23 mouse cellular contexts compared by ENCODE assay signal in genomic region chr10:61499505-61500466, GRCm38 (mm10). TPM values are rescaled to one million over a fixed set of nuclear protein-coding genes. Genes with fewer than 3 reads are reported as not detected.
DNase-seq lines count a peak whose midpoint lies in the region; ATAC-seq and TF ChIP-seq lines count a peak whose summit lies in the region.
"Had no signal": no experiment of that assay in that cellular context is flagged by ENCODE, and none has a peak within 500 bp of the region (broad histone marks: within the 10 kb centered on the region; RNA-seq: fewer than 3 reads in every experiment).

No protein-coding gene starts in this region.

- H3K9ac ChIP-seq in midbrain, postnatal 0 days (replicated peaks; ENCODE audit: low read length, poor library complexity, severe bottlenecking) = no peak overlapping the region
- no peak overlapping the region for H3K9ac ChIP-seq in midbrain, embryonic 16.5 days (ENCODE audit: low read depth, low read length)
- H3K9ac ChIP-seq: embryonic facial prominence, embryonic 12.5 days; forebrain, embryonic 13.5 days; hindbrain, embryonic 13.5 days; intestine, embryonic 15.5 days; limb, embryonic 13.5 days; liver, embryonic 13.5 days; lung, embryonic 14.5 days; midbrain, embryonic 15.5 days had no signal

- H3K9me3 ChIP-seq in midbrain, postnatal 0 days (ENCODE audit: low read length) = no peaks in the 10 kb centered on the region
- no peaks in the 10 kb centered on the region for H3K9me3 ChIP-seq in midbrain, embryonic 16.5 days (replicated peaks; ENCODE audit: control insufficient read depth, low read length, poor library complexity, severe bottlenecking)
- no peaks in the 10 kb centered on the region for H3K9me3 ChIP-seq in heart, embryonic 10.5 days
- H3K9me3 ChIP-seq: embryonic facial prominence, embryonic 12.5 days; forebrain, embryonic 13.5 days; hindbrain, embryonic 13.5 days; intestine, embryonic 15.5 days; limb, embryonic 13.5 days; liver, embryonic 13.5 days; midbrain, embryonic 15.5 days had no signal

- no peak overlapping the region for H3K27ac ChIP-seq in midbrain, postnatal 0 days (ENCODE audit: low read depth, low read length)
- H3K27ac ChIP-seq in midbrain, embryonic 16.5 days (ENCODE audit: low read length) = no peak overlapping the region
- H3K27ac ChIP-seq in heart, embryonic 10.5 days = no peak overlapping the region
- H3K27ac ChIP-seq: embryonic facial prominence, embryonic 12.5 days; forebrain, embryonic 13.5 days; hindbrain, embryonic 13.5 days; intestine, embryonic 15.5 days; limb, embryonic 13.5 days; liver, embryonic 13.5 days; midbrain, embryonic 15.5 days had no signal

- H3K36me3 ChIP-seq in midbrain, postnatal 0 days (ENCODE audit: insufficient read depth, low read length) = no peaks in the 10 kb centered on the region
- H3K36me3 ChIP-seq in midbrain, embryonic 16.5 days (ENCODE audit: control insufficient read depth, insufficient read depth, low read length) = no peaks in the 10 kb centered on the region
- 0 out of 2 replicates have a peak, but pooled peaks cover 2% of the 10 kb centered on the region for H3K36me3 ChIP-seq in heart, embryonic 10.5 days
- H3K36me3 ChIP-seq: embryonic facial prominence, embryonic 12.5 days; hindbrain, embryonic 13.5 days; intestine, embryonic 15.5 days; limb, embryonic 13.5 days; liver, embryonic 13.5 days; midbrain, embryonic 15.5 days had no signal

- H3K4me1 ChIP-seq in midbrain, postnatal 0 days (ENCODE audit: insufficient read depth, low read length) = no peaks in the 10 kb centered on the region
- H3K4me1 ChIP-seq in midbrain, embryonic 16.5 days (ENCODE audit: control insufficient read depth, insufficient read depth, low read length) = peaks cover 4% of the 10 kb centered on the region; the same call in 1 of the 2 replicates
- H3K4me1 ChIP-seq in heart, embryonic 10.5 days = peaks cover 22% of the 10 kb centered on the region

- no peak for TF ChIP-seq CTCF in midbrain, postnatal 0 days (IDR thresholded peaks at IDR 0.05)

- no peak overlapping the region for H3K4me3 ChIP-seq in midbrain, postnatal 0 days (ENCODE audit: low read depth, low read length)
- no peak overlapping the region for H3K4me3 ChIP-seq in midbrain, embryonic 16.5 days (ENCODE audit: low read depth, low read length)
- no peak overlapping the region for H3K4me3 ChIP-seq in heart, embryonic 10.5 days
- H3K4me3 ChIP-seq: embryonic facial prominence, embryonic 12.5 days; erythroblast, embryonic 14.5 days; forebrain, embryonic 13.5 days; hindbrain, embryonic 13.5 days; intestine, embryonic 15.5 days; limb, embryonic 13.5 days; liver, embryonic 13.5 days; midbrain, embryonic 15.5 days had no signal

- no peak for ATAC-seq in midbrain, postnatal 0 days (ENCODE audit: low FRiP score)
- ATAC-seq in midbrain, embryonic 16.5 days = no peak
- ATAC-seq: forebrain, embryonic 13.5 days; intestine, embryonic 15.5 days; midbrain, embryonic 15.5 days; Patski had no signal

- no peaks in the 10 kb centered on the region for H3K27me3 ChIP-seq in midbrain, postnatal 0 days (ENCODE audit: insufficient read depth, low read length)
- H3K27me3 ChIP-seq in midbrain, embryonic 16.5 days (ENCODE audit: control insufficient read depth, insufficient read depth, low read depth, low read length) = no peaks in the 10 kb centered on the region; the same call in 1 of the 2 replicates
- H3K27me3 ChIP-seq in heart, embryonic 10.5 days (ENCODE audit: insufficient read depth, poor library complexity, severe bottlenecking) = no peaks in the 10 kb centered on the region
- H3K27me3 ChIP-seq: embryonic facial prominence, embryonic 12.5 days; forebrain, embryonic 13.5 days; hindbrain, embryonic 13.5 days; intestine, embryonic 15.5 days; limb, embryonic 13.5 days; liver, embryonic 13.5 days; midbrain, embryonic 15.5 days; Patski had no signal

- DNase-seq in adrenal gland, adult 2 months = peak; percentile 48
- DNase-seq in adrenal gland, adult 18-20 months (ENCODE audit: low spot score in 2 of 2) = no peak
- peak; percentile 36 for DNase-seq in gastrocnemius, adult 18-20 months (ENCODE audit: low spot score)
- DNase-seq in gastrocnemius, postnatal 10 days = no peak
- DNase-seq in midbrain, postnatal 0 days (ENCODE audit: low spot score) = peak; percentile 17
- DNase-seq in ovary, postnatal 14 days (ENCODE audit: low spot score) = no peak
- no peak for DNase-seq in heart, embryonic 10.5 days (ENCODE audit: low spot score)
- DNase-seq: kidney, adult 9 months; kidney, postnatal 25 days; liver, embryonic 13.5 days; lung, embryonic 14.5 days; lung, postnatal 36 days; thymus, adult 2 months had no signal

- H3K4me2 ChIP-seq in midbrain, postnatal 0 days (ENCODE audit: low read depth, low read length, poor library complexity, severe bottlenecking) = no peak overlapping the region
- H3K4me2 ChIP-seq in midbrain, embryonic 16.5 days (ENCODE audit: low read length) = no peak overlapping the region
- H3K4me2 ChIP-seq: embryonic facial prominence, embryonic 12.5 days; forebrain, embryonic 13.5 days; heart, embryonic 11.5 days; hindbrain, embryonic 13.5 days; intestine, embryonic 15.5 days; limb, embryonic 13.5 days; liver, embryonic 13.5 days; lung, embryonic 14.5 days; midbrain, embryonic 15.5 days had no signal

- WGBS in midbrain, postnatal 0 days = 82% methylated on average over 20 of the region's 20 CpGs
- WGBS in midbrain, embryonic 16.5 days = 80% methylated on average over 20 of the region's 20 CpGs
- WGBS in heart, embryonic 10.5 days = 84% methylated on average over 20 of the region's 20 CpGs

RNA-seq across cellular contexts. Expression of gene Lrrc20, which starts 24.2 kb away (rescaled TPM):
- total RNA-seq in adrenal gland, adult 2 months (2021) = 10 to 100 TPM; 15.9 to 17.8 TPM
- 17.5 and 21.7 TPM in 2 replicates for polyA plus RNA-seq in adrenal gland, adult 2 months (2012; rRNA removed)
- 10 to 100 TPM in 1 of 2 experiments, 1 to 10 TPM in 1; 7.4 to 15.9 TPM for total RNA-seq in adrenal gland, adult 18-20 months (2021)
- total RNA-seq in gastrocnemius, adult 18-20 months (2021) = 100 to 1,000 TPM; 161 to 167 TPM
- 10 to 100 TPM; 62.3 to 64.9 TPM for total RNA-seq in gastrocnemius, postnatal 10 days (2021)
- 11.2 and 15.5 TPM in 2 replicates for total RNA-seq in midbrain, postnatal 0 days (2014; rRNA removed)
- 8.1 and 8.3 TPM in 2 replicates for polyA plus RNA-seq in midbrain, postnatal 0 days (2015; fragmentation: Nextera tagmentation; extraction: Ambion mirVana)
- polyA plus RNA-seq in midbrain, embryonic 16.5 days (2015; fragmentation: Nextera tagmentation; extraction: Ambion mirVana) = 14.6 and 15.7 TPM in 2 replicates
- polyA plus RNA-seq in heart, embryonic 10.5 days (2016; fragmentation: Nextera tagmentation; extraction: Ambion mirVana) = 10.5 and 14.0 TPM in 2 replicates

RNA-seq across cellular contexts. Expression of gene Eif4ebp2, which starts 47.3 kb away (rescaled TPM):
- total RNA-seq in adrenal gland, adult 2 months (2021) = 10 to 100 TPM; 94.9 to 96.2 TPM
- polyA plus RNA-seq in adrenal gland, adult 2 months (2012; rRNA removed) = 68.1 and 88.7 TPM in 2 replicates
- 100 to 1,000 TPM; 111 to 113 TPM for total RNA-seq in adrenal gland, adult 18-20 months (2021)
- 100 to 1,000 TPM; 147 to 178 TPM for total RNA-seq in gastrocnemius, adult 18-20 months (2021)
- total RNA-seq in gastrocnemius, postnatal 10 days (2021) = 100 to 1,000 TPM; 103 to 109 TPM
- total RNA-seq in midbrain, postnatal 0 days (2014; rRNA removed) = 14.2 and 18.5 TPM in 2 replicates
- 24.9 and 27.0 TPM in 2 replicates for polyA plus RNA-seq in midbrain, postnatal 0 days (2015; fragmentation: Nextera tagmentation; extraction: Ambion mirVana)
- 36.9 and 49.2 TPM in 2 replicates for polyA plus RNA-seq in midbrain, embryonic 16.5 days (2015; fragmentation: Nextera tagmentation; extraction: Ambion mirVana)
- 51.2 and 53.1 TPM in 2 replicates for polyA plus RNA-seq in heart, embryonic 10.5 days (2016; fragmentation: Nextera tagmentation; extraction: Ambion mirVana)

Comparison
In these comparisons a context has a peak if more than half of its experiments do, and no peak if none do; other contexts are left out.
1. DNase-seq: peak in adrenal gland, adult 2 months (single experiment), gastrocnemius, adult 18-20 months (single experiment) and midbrain, postnatal 0 days (single experiment); none in adrenal gland, adult 18-20 months (0 of 2), gastrocnemius, postnatal 10 days (single experiment), ovary, postnatal 14 days (single experiment) and heart, embryonic 10.5 days (single experiment).